Mouse (Mus musculus): ENCODE measurements around the gene Ccdc39.

GRCm38 (mm10) chr3:33873837-33874236, 29.7 kb upstream of the Ccdc39 start:
- TF ChIP-seq POLR2A (IDR thresholded peaks at IDR 0.05; ENCODE audit: low read depth, low read length) (no peak), UBTF (IDR thresholded peaks at IDR 0.05; ENCODE audit: low read depth, low read length) (no peak), CTCF (conservative IDR thresholded peaks at IDR 0.05 in 1 of 2, IDR thresholded peaks at IDR 0.05 in 1 of 2; ENCODE audit: low read depth in 2 of 2, low read length in 2 of 2) (no peak), BHLHE40 (IDR thresholded peaks at IDR 0.05; ENCODE audit: low read depth, low read length) (no peak), USF1 (IDR thresholded peaks at IDR 0.05; ENCODE audit: low read depth, low read length) (no peak), ZKSCAN1 (IDR thresholded peaks at IDR 0.05; ENCODE audit: borderline replicate concordance, low read depth, low read length) (no peak), PAX5 (IDR thresholded peaks at IDR 0.05; ENCODE audit: low read length) (no peak), EP300 (IDR thresholded peaks at IDR 0.05; ENCODE audit: low read length) (no peak), GABPA (IDR thresholded peaks at IDR 0.05; ENCODE audit: insufficient replicate concordance, low read depth, low read length) (no peak), ELF1 (IDR thresholded peaks at IDR 0.05; ENCODE audit: low read depth, low read length) (no peak), POLR2AphosphoS2 (IDR thresholded peaks at IDR 0.05; ENCODE audit: low read depth, low read length) (no peak), NRF1 (IDR thresholded peaks at IDR 0.05; ENCODE audit: low read depth, low read length) (no peak), ZNF384 (IDR thresholded peaks at IDR 0.05; ENCODE audit: low read depth, low read length) (no peak), E2F4 (IDR thresholded peaks at IDR 0.05; ENCODE audit: insufficient replicate concordance, low read depth, low read length) (no peak)
